Mouse (Mus musculus) liver, adult 2 months (tissue): ENCODE measurements around the gene Pex6. TPM values are rescaled to one million over a fixed set of nuclear protein-coding genes. Genes with fewer than 3 reads are reported as not detected.

Source experiments
- DNase-seq: peaks from one replicate; pipeline ENCODE4 v3.0.0-alpha.2; 2011; ENCODE audit warnings: low read depth, low spot score; ENCODE audit errors: extremely low read depth
- H3K27ac ChIP-seq: fragments of 200-500 bp; replicated peaks from 2 replicates; pipeline ENCODE4 v1.5.1; 2012; ENCODE audit warnings: low read depth, mild to moderate bottlenecking, control low read depth, inconsistent platforms, low read length; ENCODE audit not compliant: insufficient read depth
- H3K27me3 ChIP-seq: fragments of 200-500 bp; 2 replicates; pipeline ENCODE4 v1.6.1; 2012; ENCODE audit warnings: mild to moderate bottlenecking, moderate library complexity, low read length, inconsistent platforms; ENCODE audit not compliant: control insufficient read depth, insufficient read depth
- H3K36me3 ChIP-seq: fragments of 200-500 bp; 2 replicates; pipeline ENCODE4 v1.6.1; 2012; ENCODE audit warnings: low read length, inconsistent platforms; ENCODE audit not compliant: control insufficient read depth, insufficient read depth
- H3K4me1 ChIP-seq: fragments of 200-500 bp; 2 replicates; pipeline ENCODE4 v1.6.1; 2011; ENCODE audit warnings: low read length; ENCODE audit not compliant: control insufficient read depth, insufficient read depth
- H3K4me3 ChIP-seq: fragments of 200-500 bp; 2 replicates; pipeline ENCODE4 v1.5.1; 2011; ENCODE audit warnings: low read depth, mild to moderate bottlenecking, control low read depth, low read length, moderate library complexity; ENCODE audit not compliant: insufficient read depth
- H3K79me2 ChIP-seq: fragments of 200-500 bp; 2 replicates; pipeline ENCODE4 v1.6.1; 2012; ENCODE audit warnings: inconsistent platforms, mild to moderate bottlenecking, low read length, moderate library complexity; ENCODE audit not compliant: control insufficient read depth, insufficient read depth
- H3K9ac ChIP-seq: fragments of 200-500 bp; 2 replicates; pipeline ENCODE4 v1.6.1; 2012; ENCODE audit warnings: low read depth, mild to moderate bottlenecking, control low read depth, inconsistent platforms, low read length
- CTCF ChIP-seq: fragments of 200-500 bp; IDR thresholded peaks from 2 replicates; pipeline ENCODE4 v1.5.1; 2011; ENCODE audit warnings: low read depth, low read length, control low read depth
- POLR2A ChIP-seq: fragments of 200-500 bp; IDR thresholded peaks from 2 replicates; pipeline ENCODE4 v1.6.1; 2011; ENCODE audit warnings: low read length, control low read depth; ENCODE audit not compliant: insufficient read depth; ENCODE audit errors: extremely low read depth
- WGBS: fragments of 180-500 bp; shearing (Covaris S2); methylation state at CpG from one replicate; pipeline ENCODE4 v1.1.7; 2018; 5-methylcytosine and 5-hydroxymethylcytosine counted together
- polyA plus RNA-seq: library from polyadenylated mRNA; depleted of rRNA; stranded (reverse); fragments of >200 nt; gene quantifications from 2 replicates; pipeline ENCODE4 v1.2.3, GENCODE M21; 2012
- total RNA-seq: library from RNA; depleted of rRNA; stranded (reverse); fragments of >200 nt; gene quantifications from 2 replicates; pipeline ENCODE4 v1.2.3, GENCODE M21; 2014

Pex6 gene
- total and polyA plus RNA-seq, 2 experiments = 39.5 to 104 TPM

DNA sequence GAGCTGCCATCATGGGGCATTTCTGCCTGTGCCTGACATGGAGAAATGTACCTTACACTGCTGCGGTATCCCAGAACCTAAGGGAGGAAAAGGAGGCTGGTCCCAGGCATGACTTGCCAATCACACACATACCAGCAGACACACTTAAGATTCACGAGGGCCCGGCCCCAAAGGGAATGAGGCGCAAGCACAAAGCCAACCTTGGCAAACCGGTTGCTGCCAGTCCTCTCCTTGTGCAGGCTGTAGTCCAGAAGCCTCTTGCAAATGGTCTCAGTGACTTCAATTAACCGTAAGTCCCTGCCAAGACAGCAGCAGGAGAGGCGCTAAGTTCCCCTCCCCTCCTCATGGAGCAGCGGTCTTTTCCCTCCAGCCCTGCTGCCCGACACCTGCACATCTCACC is 31.7 kb downstream of the Pex6 start:
- H3K36me3 ChIP-seq = peaks cover 14% of the 10 kb centered on the region
- TF ChIP-seq POLR2A = no peak
- no peak for TF ChIP-seq CTCF
- 93% methylated on average over 9 of the region's 9 CpGs for WGBS
- no peak overlapping the region for H3K27ac ChIP-seq
- H3K4me1 ChIP-seq = no peaks in the 10 kb centered on the region
- H3K27me3 ChIP-seq = no peaks in the 10 kb centered on the region
- peaks cover 4% of the 10 kb centered on the region; the same call in 1 of the 2 replicates for H3K79me2 ChIP-seq
- no peak overlapping the region for H3K9ac ChIP-seq
- no peak for DNase-seq
- no peak overlapping the region for H3K4me3 ChIP-seq

DNA sequence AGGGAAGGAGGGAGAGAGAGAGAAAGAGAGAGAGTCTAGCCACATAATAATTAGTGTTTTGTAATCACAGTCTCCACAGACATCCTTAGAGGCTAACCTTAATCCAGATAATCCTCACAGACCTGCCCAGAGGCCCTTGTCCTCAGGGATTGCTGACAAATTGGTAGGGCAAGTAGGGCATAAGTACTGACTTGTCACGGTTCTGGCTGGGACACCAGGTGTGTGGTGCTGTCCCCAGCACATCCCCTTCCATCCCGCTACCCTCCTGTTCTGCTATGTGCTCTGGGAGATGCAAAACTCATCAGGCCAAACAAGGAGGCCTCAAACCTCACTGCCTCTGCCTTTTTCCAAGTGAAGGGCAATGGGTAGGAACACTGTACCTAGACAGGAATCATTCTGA is 34.2 kb downstream of the Pex6 start:
- H3K79me2 ChIP-seq = peaks cover 5% of the 10 kb centered on the region; the same call in 1 of the 2 replicates
- 0 out of 2 replicates have a peak, but pooled peaks cover 2% of the 10 kb centered on the region for H3K4me1 ChIP-seq
- no peak overlapping the region for H3K27ac ChIP-seq
- DNase-seq = no peak
- no peak overlapping the region for H3K9ac ChIP-seq
- TF ChIP-seq CTCF (no peak), POLR2A (no peak)
- no peaks in the 10 kb centered on the region for H3K27me3 ChIP-seq
- peaks cover 14% of the 10 kb centered on the region for H3K36me3 ChIP-seq
- no peak overlapping the region for H3K4me3 ChIP-seq
- whole genome bisulfite sequencing = 98% methylated on average over 2 of the region's 2 CpGs

- Histone ChIP-seq H3K9ac (no peak overlapping the region), H3K27ac (peak overlapping the region; percentile 2), H3K27me3 (no peaks in the 10 kb centered on the region), H3K4me1 (peaks cover 7% of the 10 kb centered on the region), H3K36me3 (peaks cover 14% of the 10 kb centered on the region), H3K79me2 (peaks cover 11% of the 10 kb centered on the region; the same call in 1 of the 2 replicates), H3K4me3 (no peak overlapping the region)
- 79% methylated on average over 8 of the region's 8 CpGs for WGBS
- no peak for TF ChIP-seq POLR2A
- TF ChIP-seq CTCF = no peak
- peak; percentile 15 for DNase-seq
Observed at GRCm38 (mm10) chr17:46747234-46747633, 36.0 kb downstream of the Pex6 start.

GRCm38 (mm10) chr17:46747806-46748205 is 36.5 kb downstream of the Pex6 start:
- WGBS = 20% methylated on average over 2 of the region's 2 CpGs
- peak; percentile 82 for DNase-seq
- Histone ChIP-seq H3K9ac (no peak overlapping the region), H3K4me3 (no peak overlapping the region), H3K4me1 (peaks cover 7% of the 10 kb centered on the region), H3K36me3 (peaks cover 12% of the 10 kb centered on the region), H3K79me2 (peaks cover 11% of the 10 kb centered on the region; the same call in 1 of the 2 replicates), H3K27ac (peak overlapping the region; percentile 2), H3K27me3 (no peaks in the 10 kb centered on the region)
- TF ChIP-seq CTCF = no peak
- no peak for TF ChIP-seq POLR2A

GRCm38 (mm10) chr17:46749282-46749681 is 38.0 kb downstream of the Pex6 start:
- no peak overlapping the region for H3K27ac ChIP-seq
- no peak for TF ChIP-seq CTCF
- WGBS = 94% methylated on average over 5 of the region's 5 CpGs

GRCm38 (mm10) chr17:46750580-46750979 is 39.3 kb downstream of the Pex6 start:
- WGBS = 88% methylated on average over 4 of the region's 4 CpGs
- no peak overlapping the region for H3K4me3 ChIP-seq
- no peak for DNase-seq
- no peaks in the 10 kb centered on the region for H3K27me3 ChIP-seq
- peak overlapping the region; percentile 37 for H3K9ac ChIP-seq
- TF ChIP-seq POLR2A (no peak), CTCF (no peak)
- peaks cover 11% of the 10 kb centered on the region; the same call in 1 of the 2 replicates for H3K79me2 ChIP-seq
- H3K27ac ChIP-seq = peak overlapping the region; percentile 36
- H3K4me1 ChIP-seq = peaks cover 7% of the 10 kb centered on the region
- peaks cover 5% of the 10 kb centered on the region; the same call in 1 of the 2 replicates for H3K36me3 ChIP-seq

More at GRCm38 (mm10) chr17:46749282-46749681, 38.0 kb downstream of the Pex6 start:
- Histone ChIP-seq H3K4me3 (no peak overlapping the region), H3K27me3 (no peaks in the 10 kb centered on the region), H3K79me2 (peaks cover 11% of the 10 kb centered on the region; the same call in 1 of the 2 replicates), H3K9ac (no peak overlapping the region), H3K36me3 (peaks cover 9% of the 10 kb centered on the region), H3K4me1 (peaks cover 7% of the 10 kb centered on the region)
- no peak for DNase-seq
